Mouse (Mus musculus): Measurements from ENCODE around the gene Zdhhc21. TPM values are rescaled to one million over a fixed set of nuclear protein-coding genes. Genes with fewer than 3 reads are reported as not detected.
A peak's percentile ranks its signal among the peaks of the same experiment; 100 is the strongest.

The Zdhhc21 gene
- polyA plus RNA-seq, 1 experiment, result 12.2 TPM

DNA sequence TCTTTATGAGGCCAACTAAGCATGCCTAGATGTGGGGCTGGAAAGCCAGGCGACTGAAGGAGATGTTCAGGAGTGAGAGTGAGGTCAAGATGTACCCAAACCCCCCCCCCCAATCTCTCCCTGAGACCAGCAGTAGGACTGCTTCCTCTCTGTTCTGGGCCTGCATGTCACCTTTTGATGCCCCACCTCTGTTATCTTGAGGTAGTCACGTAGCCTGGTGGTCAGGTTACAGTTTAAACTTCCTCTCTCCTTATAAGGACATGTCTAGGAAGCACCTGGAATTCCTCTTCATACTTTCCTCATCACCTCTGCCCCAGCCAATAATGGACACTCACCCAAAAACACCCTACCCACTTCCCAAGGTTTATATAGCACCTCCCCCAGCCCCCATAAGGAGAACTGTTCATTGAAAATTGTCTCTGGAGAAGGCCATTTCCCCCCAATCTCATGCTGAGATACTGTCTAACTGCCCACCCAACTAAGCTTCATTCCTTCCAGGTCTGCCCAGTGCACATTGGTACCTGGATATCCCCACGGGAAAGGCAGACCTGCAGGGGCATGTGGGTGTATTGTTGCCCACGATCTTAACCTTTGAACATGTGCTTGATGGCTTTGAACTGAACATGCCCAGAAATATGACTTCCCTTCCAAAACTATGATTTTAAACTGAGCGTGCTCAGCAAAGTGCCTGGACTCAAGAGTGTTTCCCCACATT is 8.1 kb upstream of the Zdhhc21 start:
- Histone ChIP-seq H3K4me3 (ENCODE audit: insufficient read depth, low read length) (no peak overlapping the region), H3K27ac (ENCODE audit: insufficient read depth, low read depth, low read length) (no peak overlapping the region), H3K4me1 (ENCODE audit: control insufficient read depth, insufficient read depth, low read length) (no peaks in the 10 kb centered on the region; the same call in 1 of the 2 replicates)
- TF ChIP-seq CTCF (IDR thresholded peaks at IDR 0.05; ENCODE audit: low read depth, low read length), result no peak
- no peak for TF ChIP-seq POLR2A (IDR thresholded peaks at IDR 0.05; ENCODE audit: borderline replicate concordance, low read depth, low read length)

DNA sequence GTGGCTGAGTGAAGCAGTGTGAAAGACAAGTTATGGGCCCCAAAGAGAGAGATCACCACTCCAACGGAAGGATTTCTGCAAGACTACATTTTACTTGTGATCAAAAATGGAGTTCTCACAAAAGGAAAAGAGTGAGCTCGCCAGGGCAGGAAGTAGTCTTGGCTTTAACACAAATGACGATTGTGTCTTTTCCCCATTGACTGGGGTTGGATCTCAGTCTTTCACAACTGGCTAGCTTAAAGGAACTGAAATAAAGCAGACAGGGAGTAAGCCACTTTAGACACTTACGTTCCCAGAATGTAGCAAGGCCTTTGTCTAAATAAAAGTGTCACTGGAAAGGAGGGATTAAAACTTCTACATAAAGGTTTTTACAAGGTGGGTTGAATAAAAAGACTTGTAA is 7.4 kb upstream of the Zdhhc21 start:
- H3K27ac ChIP-seq (ENCODE audit: insufficient read depth, low read depth, low read length), result no peak overlapping the region
- H3K4me3 ChIP-seq (ENCODE audit: insufficient read depth, low read length), result no peak overlapping the region
- TF ChIP-seq POLR2A (IDR thresholded peaks at IDR 0.05; ENCODE audit: borderline replicate concordance, low read depth, low read length), result no peak
- no peak for TF ChIP-seq CTCF (IDR thresholded peaks at IDR 0.05; ENCODE audit: low read depth, low read length)
- no peaks in the 10 kb centered on the region; the same call in 1 of the 2 replicates for H3K4me1 ChIP-seq (ENCODE audit: control insufficient read depth, insufficient read depth, low read length)

DNA sequence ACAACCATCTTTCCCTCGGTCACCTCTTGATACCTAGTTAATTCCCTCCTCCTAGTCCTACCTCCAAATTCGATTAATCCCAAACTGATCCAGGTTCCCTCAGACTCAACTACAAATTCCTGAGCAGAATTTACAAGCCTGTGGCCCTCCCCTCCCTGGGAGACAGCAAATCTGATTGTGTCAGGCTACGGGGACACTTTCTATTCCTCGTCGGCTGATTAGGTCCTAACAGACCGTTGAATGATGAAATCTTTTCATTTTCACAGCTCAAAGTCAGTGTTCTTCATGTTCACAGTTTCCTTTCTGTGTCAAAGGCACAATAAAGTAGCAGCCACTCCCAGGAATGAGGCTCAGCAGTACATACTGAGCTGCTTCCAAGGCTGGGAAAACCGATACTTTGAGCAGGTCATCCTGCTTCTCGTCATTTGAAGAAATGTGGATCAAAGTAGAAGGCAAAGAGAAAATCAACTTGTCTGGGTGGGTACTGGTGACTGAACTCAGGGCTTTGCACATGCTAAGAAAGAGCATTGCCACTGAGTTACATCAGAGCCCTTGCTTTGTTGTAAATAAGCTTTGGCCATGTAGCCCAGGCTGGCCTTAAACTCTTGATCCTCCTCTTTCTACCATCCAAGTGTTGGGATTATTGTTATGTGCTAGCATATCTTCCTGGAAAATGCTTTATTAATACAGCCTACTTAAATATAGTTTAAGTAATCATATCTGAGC is 5.4 kb upstream of the Zdhhc21 start:
- H3K27ac ChIP-seq (ENCODE audit: insufficient read depth, low read depth, low read length), result no peak overlapping the region
- TF ChIP-seq POLR2A (IDR thresholded peaks at IDR 0.05; ENCODE audit: borderline replicate concordance, low read depth, low read length) (no peak), CTCF (IDR thresholded peaks at IDR 0.05; ENCODE audit: low read depth, low read length) (no peak)
- no peaks in the 10 kb centered on the region; the same call in 1 of the 2 replicates for H3K4me1 ChIP-seq (ENCODE audit: control insufficient read depth, insufficient read depth, low read length)

DNA sequence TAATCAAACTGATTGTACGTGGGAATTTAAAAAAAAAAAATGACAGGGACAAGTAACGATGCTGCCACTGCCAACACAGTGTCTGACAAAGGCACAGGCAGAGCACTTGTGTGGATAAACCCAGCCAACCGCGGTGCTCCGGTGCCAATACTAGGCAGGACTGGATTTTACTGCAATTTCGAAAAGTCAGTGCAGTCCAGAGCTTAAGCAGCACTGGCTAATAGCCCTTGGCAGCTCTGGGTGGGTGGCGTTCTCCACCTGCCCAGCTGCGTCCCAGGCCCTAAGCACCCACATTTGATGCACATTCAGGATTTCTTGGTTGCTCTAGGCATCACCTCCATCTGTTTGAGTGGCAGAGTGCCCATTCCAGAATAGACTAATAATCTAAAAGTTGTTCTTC is 3.6 kb upstream of the Zdhhc21 start:
- peaks cover 5% of the 10 kb centered on the region for H3K4me1 ChIP-seq (ENCODE audit: control insufficient read depth, insufficient read depth, low read length)
- no peak overlapping the region for H3K27ac ChIP-seq (ENCODE audit: insufficient read depth, low read depth, low read length)
- TF ChIP-seq CTCF (IDR thresholded peaks at IDR 0.05; ENCODE audit: low read depth, low read length) (no peak), POLR2A (IDR thresholded peaks at IDR 0.05; ENCODE audit: borderline replicate concordance, low read depth, low read length) (no peak)
- no peak overlapping the region for H3K4me3 ChIP-seq (ENCODE audit: insufficient read depth, low read length)

More for the DNA sequence above, 5.4 kb upstream of the Zdhhc21 start:
- no peak overlapping the region for H3K4me3 ChIP-seq (ENCODE audit: insufficient read depth, low read length)

DNA sequence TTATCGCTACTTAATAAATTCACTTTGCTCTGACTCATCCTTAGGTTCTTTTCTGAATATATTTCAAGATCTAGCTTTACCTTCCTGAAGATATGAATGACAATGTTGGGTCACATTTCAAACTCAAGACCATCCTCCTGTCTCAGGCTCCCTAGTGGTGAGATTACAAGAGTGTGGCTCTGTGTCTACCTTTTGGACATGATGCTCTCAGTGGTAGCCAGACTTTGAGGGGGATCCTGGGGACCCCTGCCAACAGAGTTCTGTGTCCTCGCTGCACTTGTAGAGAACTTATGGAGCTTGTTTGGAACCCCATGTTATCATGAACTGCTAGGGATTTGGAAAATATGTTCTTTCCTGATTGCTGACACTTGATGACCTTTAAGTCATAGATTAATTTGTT is 1.7 kb upstream of the Zdhhc21 start:
- TF ChIP-seq POLR2A (IDR thresholded peaks at IDR 0.05; ENCODE audit: borderline replicate concordance, low read depth, low read length) (no peak), CTCF (IDR thresholded peaks at IDR 0.05; ENCODE audit: low read depth, low read length) (no peak)
- H3K4me3 ChIP-seq (ENCODE audit: insufficient read depth, low read length), result no peak overlapping the region
- peaks cover 7% of the 10 kb centered on the region for H3K4me1 ChIP-seq (ENCODE audit: control insufficient read depth, insufficient read depth, low read length)
- no peak overlapping the region for H3K27ac ChIP-seq (ENCODE audit: insufficient read depth, low read depth, low read length)

DNA sequence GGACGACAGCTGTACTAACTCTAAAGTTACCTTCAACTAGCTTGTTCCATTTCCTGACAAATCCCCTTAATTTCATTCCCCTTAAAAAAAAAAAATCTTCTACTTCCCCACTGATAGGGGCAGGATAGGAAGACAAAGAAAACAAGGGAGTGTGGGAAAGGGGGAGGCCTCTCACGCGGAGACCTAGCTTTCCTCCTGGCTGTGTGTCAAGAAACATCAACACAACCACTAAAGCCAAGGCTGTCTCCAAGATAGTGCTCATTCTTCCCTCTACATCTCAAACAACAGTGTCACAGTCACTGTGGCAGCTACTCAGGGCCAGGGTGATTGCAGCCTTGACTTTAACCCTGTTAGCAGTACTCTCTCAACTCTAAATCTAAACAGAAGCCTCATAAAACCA is 808 bp upstream of the Zdhhc21 start:
- no peak overlapping the region for H3K4me3 ChIP-seq (ENCODE audit: insufficient read depth, low read length)
- no peak for TF ChIP-seq POLR2A (IDR thresholded peaks at IDR 0.05; ENCODE audit: borderline replicate concordance, low read depth, low read length)
- no peak for TF ChIP-seq CTCF (IDR thresholded peaks at IDR 0.05; ENCODE audit: low read depth, low read length)
- H3K4me1 ChIP-seq (ENCODE audit: control insufficient read depth, insufficient read depth, low read length), result peaks cover 7% of the 10 kb centered on the region
- no peak overlapping the region for H3K27ac ChIP-seq (ENCODE audit: insufficient read depth, low read depth, low read length)

DNA sequence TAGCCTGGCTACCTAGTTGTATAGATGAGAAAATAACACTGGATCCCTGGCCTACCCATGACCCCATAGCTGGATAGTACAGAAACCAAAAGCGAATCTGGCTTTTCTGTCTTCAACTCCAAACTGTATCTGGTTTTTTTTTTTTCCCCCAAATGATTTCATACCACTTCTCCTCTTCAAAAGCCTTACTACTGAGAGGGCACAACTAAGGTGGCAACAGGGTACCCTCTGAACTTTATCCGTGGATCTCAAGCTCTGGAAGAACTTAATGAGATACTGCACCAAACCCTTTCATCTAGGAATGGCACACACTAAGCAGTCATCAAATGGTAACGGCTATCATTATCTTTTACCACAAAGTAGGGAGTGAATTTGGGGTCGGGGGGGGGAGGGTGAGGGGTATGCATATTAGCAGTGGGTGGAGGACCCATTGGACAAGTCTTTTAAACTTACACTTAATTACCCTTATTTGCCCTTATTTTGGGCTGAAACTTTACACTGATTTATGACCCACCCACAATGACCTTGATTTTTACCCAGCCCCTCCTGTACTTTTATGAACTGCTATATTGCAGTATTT is 1.2 kb downstream of the Zdhhc21 start:
- Histone ChIP-seq H3K27ac (ENCODE audit: insufficient read depth, low read depth, low read length) (no peak overlapping the region), H3K4me3 (ENCODE audit: insufficient read depth, low read length) (peak overlapping the region; percentile 85), H3K4me1 (ENCODE audit: control insufficient read depth, insufficient read depth, low read length) (peaks cover 15% of the 10 kb centered on the region)
- no peak for TF ChIP-seq POLR2A (IDR thresholded peaks at IDR 0.05; ENCODE audit: borderline replicate concordance, low read depth, low read length)
- TF ChIP-seq CTCF (IDR thresholded peaks at IDR 0.05; ENCODE audit: low read depth, low read length), result no peak

DNA sequence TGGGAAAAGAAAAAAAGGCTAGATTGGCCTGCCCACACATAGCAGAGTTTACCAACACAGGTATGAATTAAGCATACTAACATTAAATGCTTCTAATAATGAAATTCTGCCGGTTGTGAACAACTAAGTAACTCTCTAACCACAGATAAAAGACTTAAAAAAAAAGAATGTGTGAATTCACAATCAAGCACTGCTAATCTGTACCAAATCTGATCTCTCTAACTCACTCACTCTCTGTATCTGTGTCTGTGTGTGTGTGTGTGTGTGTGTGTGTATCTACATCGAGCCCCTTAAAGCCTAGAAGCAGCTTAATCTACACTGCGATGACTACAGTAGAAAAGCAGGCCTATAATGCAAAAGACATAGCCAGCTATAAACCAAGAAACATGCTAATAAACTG is 2.8 kb downstream of the Zdhhc21 start:
- TF ChIP-seq POLR2A (IDR thresholded peaks at IDR 0.05; ENCODE audit: borderline replicate concordance, low read depth, low read length), result no peak
- no peak for TF ChIP-seq CTCF (IDR thresholded peaks at IDR 0.05; ENCODE audit: low read depth, low read length)
- Histone ChIP-seq H3K4me1 (ENCODE audit: control insufficient read depth, insufficient read depth, low read length) (peaks cover 15% of the 10 kb centered on the region), H3K4me3 (ENCODE audit: insufficient read depth, low read length) (no peak overlapping the region), H3K27ac (ENCODE audit: insufficient read depth, low read depth, low read length) (no peak overlapping the region)

DNA sequence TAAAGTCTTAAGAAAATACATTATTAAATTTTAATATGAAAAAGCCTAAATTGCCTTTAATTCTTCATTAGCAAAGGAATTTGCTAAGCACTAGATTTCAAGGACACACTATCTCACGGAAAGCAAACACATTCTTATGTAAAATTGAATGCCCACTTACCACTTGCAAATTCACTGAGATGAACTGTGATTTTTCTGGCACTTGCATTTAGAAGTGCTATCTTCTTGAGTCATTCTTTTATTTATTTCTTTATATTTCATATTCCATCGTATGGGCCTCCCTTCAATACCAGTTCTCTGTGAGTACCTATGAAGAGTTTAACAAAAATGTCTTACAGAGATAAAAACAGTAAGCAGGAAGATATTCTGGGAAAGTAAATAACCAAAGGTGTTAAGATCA is 5.9 kb downstream of the Zdhhc21 start:
- Histone ChIP-seq H3K27ac (ENCODE audit: insufficient read depth, low read depth, low read length) (no peak overlapping the region), H3K4me1 (ENCODE audit: control insufficient read depth, insufficient read depth, low read length) (peaks cover 15% of the 10 kb centered on the region), H3K4me3 (ENCODE audit: insufficient read depth, low read length) (no peak overlapping the region)
- no peak for TF ChIP-seq CTCF (IDR thresholded peaks at IDR 0.05; ENCODE audit: low read depth, low read length)
- TF ChIP-seq POLR2A (IDR thresholded peaks at IDR 0.05; ENCODE audit: borderline replicate concordance, low read depth, low read length), result no peak

All from bone marrow macrophage, adult 2 months (primary cell).